Mouse (Mus musculus): Measurements from ENCODE around the gene Kcnk7. TPM values are rescaled to one million over a fixed set of nuclear protein-coding genes. Genes with fewer than 3 reads are reported as not detected.

Gene Kcnk7
- polyA plus RNA-seq, 1 experiment from 2014 or later, result 0.50 TPM

GRCm38 (mm10) chr19:5715793-5716688 lies 11.9 kb downstream of the Kcnk7 start:
- Histone ChIP-seq H3K27me3 (ENCODE audit: control insufficient read depth, insufficient read depth, low read depth, low read length) (no peaks in the 10 kb centered on the region), H3K4me3 (ENCODE audit: low read length) (no peak overlapping the region), H3K9ac (ENCODE audit: low read length) (0 out of 2 replicates have a peak overlapping the region, but pooled peaks have one; percentile 25), H3K4me1 (replicated peaks; ENCODE audit: control insufficient read depth, insufficient read depth, low read length) (peaks cover 24% of the 10 kb centered on the region), H3K4me2 (ENCODE audit: low read depth, low read length) (peak overlapping the region; percentile 33), H3K9me3 (ENCODE audit: control insufficient read depth, low read length) (no peaks in the 10 kb centered on the region), H3K27ac (ENCODE audit: low read length) (no peak overlapping the region), H3K36me3 (ENCODE audit: control insufficient read depth, insufficient read depth, low read length) (peaks cover 9% of the 10 kb centered on the region)
- peak; percentile 53 for ATAC-seq (ENCODE audit: low read depth)
- 33% methylated on average over 43 of the region's 43 CpGs for WGBS

- no peak for ATAC-seq (ENCODE audit: low read depth)
- WGBS, result 43% methylated on average over 10 of the region's 10 CpGs
- peaks cover 16% of the 10 kb centered on the region for H3K36me3 ChIP-seq (ENCODE audit: control insufficient read depth, insufficient read depth, low read length)
Measured at GRCm38 (mm10) chr19:5716955-5717354, 12.8 kb downstream of the Kcnk7 start.

GRCm38 (mm10) chr19:5721233-5721632 lies 17.1 kb downstream of the Kcnk7 start:
- no peak overlapping the region for H3K4me3 ChIP-seq (ENCODE audit: low read length)
- peaks cover 18% of the 10 kb centered on the region for H3K36me3 ChIP-seq (ENCODE audit: control insufficient read depth, insufficient read depth, low read length)
- no peak for ATAC-seq (ENCODE audit: low read depth)
- H3K4me2 ChIP-seq (ENCODE audit: low read depth, low read length), result no peak overlapping the region
- H3K4me1 ChIP-seq (replicated peaks; ENCODE audit: control insufficient read depth, insufficient read depth, low read length), result peaks cover 21% of the 10 kb centered on the region
- no peaks in the 10 kb centered on the region for H3K9me3 ChIP-seq (ENCODE audit: control insufficient read depth, low read length)
- 85% methylated on average over 6 of the region's 6 CpGs for WGBS
- H3K27me3 ChIP-seq (ENCODE audit: control insufficient read depth, insufficient read depth, low read depth, low read length), result no peaks in the 10 kb centered on the region
- no peak overlapping the region for H3K27ac ChIP-seq (ENCODE audit: low read length)
- no peak overlapping the region for H3K9ac ChIP-seq (ENCODE audit: low read length)

More at GRCm38 (mm10) chr19:5716955-5717354, 12.8 kb downstream of the Kcnk7 start:
- Histone ChIP-seq H3K9ac (ENCODE audit: low read length) (no peak overlapping the region), H3K27ac (ENCODE audit: low read length) (no peak overlapping the region), H3K27me3 (ENCODE audit: control insufficient read depth, insufficient read depth, low read depth, low read length) (no peaks in the 10 kb centered on the region), H3K4me3 (ENCODE audit: low read length) (no peak overlapping the region), H3K4me2 (ENCODE audit: low read depth, low read length) (no peak overlapping the region), H3K9me3 (ENCODE audit: control insufficient read depth, low read length) (no peaks in the 10 kb centered on the region), H3K4me1 (replicated peaks; ENCODE audit: control insufficient read depth, insufficient read depth, low read length) (peaks cover 24% of the 10 kb centered on the region)

GRCm38 (mm10) chr19:5722848-5723425 lies 18.8 kb downstream of the Kcnk7 start:
- no peak overlapping the region for H3K27ac ChIP-seq (ENCODE audit: low read length)
- H3K27me3 ChIP-seq (ENCODE audit: control insufficient read depth, insufficient read depth, low read depth, low read length), result no peaks in the 10 kb centered on the region
- peaks cover 18% of the 10 kb centered on the region for H3K36me3 ChIP-seq (ENCODE audit: control insufficient read depth, insufficient read depth, low read length)
- H3K4me2 ChIP-seq (ENCODE audit: low read depth, low read length), result no peak overlapping the region
- no peaks in the 10 kb centered on the region for H3K9me3 ChIP-seq (ENCODE audit: control insufficient read depth, low read length)
- H3K4me3 ChIP-seq (ENCODE audit: low read length), result no peak overlapping the region
- peaks cover 33% of the 10 kb centered on the region for H3K4me1 ChIP-seq (replicated peaks; ENCODE audit: control insufficient read depth, insufficient read depth, low read length)
- 85% methylated on average over 7 of the region's 7 CpGs for WGBS
- no peak overlapping the region for H3K9ac ChIP-seq (ENCODE audit: low read length)
- no peak for ATAC-seq (ENCODE audit: low read depth)

GRCm38 (mm10) chr19:5723934-5724548 lies 19.9 kb downstream of the Kcnk7 start:
- H3K9ac ChIP-seq (ENCODE audit: low read length), result peak overlapping the region; percentile 79

GRCm38 (mm10) chr19:5724549-5724941 lies 20.4 kb downstream of the Kcnk7 start:
- Histone ChIP-seq H3K27me3 (ENCODE audit: control insufficient read depth, insufficient read depth, low read depth, low read length) (no peaks in the 10 kb centered on the region), H3K36me3 (ENCODE audit: control insufficient read depth, insufficient read depth, low read length) (peaks cover 18% of the 10 kb centered on the region), H3K9ac (ENCODE audit: low read length) (peak overlapping the region; percentile 79), H3K27ac (ENCODE audit: low read length) (peak overlapping the region; percentile 81), H3K4me2 (ENCODE audit: low read depth, low read length) (peak overlapping the region; percentile 63), H3K4me1 (replicated peaks; ENCODE audit: control insufficient read depth, insufficient read depth, low read length) (peaks cover 42% of the 10 kb centered on the region), H3K4me3 (ENCODE audit: low read length) (peak overlapping the region; percentile 53), H3K9me3 (ENCODE audit: control insufficient read depth, low read length) (no peaks in the 10 kb centered on the region)
- peak; percentile 5; the same call in 1 of the 2 replicates for ATAC-seq (ENCODE audit: low read depth)
- 68% methylated on average over 7 of the region's 7 CpGs for WGBS

More at GRCm38 (mm10) chr19:5723934-5724548, 19.9 kb downstream of the Kcnk7 start:
- no peaks in the 10 kb centered on the region for H3K9me3 ChIP-seq (ENCODE audit: control insufficient read depth, low read length)
- peaks cover 41% of the 10 kb centered on the region for H3K4me1 ChIP-seq (replicated peaks; ENCODE audit: control insufficient read depth, insufficient read depth, low read length)
- no peak for ATAC-seq (ENCODE audit: low read depth)
- H3K4me2 ChIP-seq (ENCODE audit: low read depth, low read length), result peak overlapping the region; percentile 63
- no peaks in the 10 kb centered on the region for H3K27me3 ChIP-seq (ENCODE audit: control insufficient read depth, insufficient read depth, low read depth, low read length)
- peaks cover 18% of the 10 kb centered on the region for H3K36me3 ChIP-seq (ENCODE audit: control insufficient read depth, insufficient read depth, low read length)
- WGBS, result 62% methylated on average over 4 of the region's 4 CpGs
- H3K4me3 ChIP-seq (ENCODE audit: low read length), result peak overlapping the region; percentile 53
- H3K27ac ChIP-seq (ENCODE audit: low read length), result 0 out of 2 replicates have a peak overlapping the region, but pooled peaks have one; percentile 81

GRCm38 (mm10) chr19:5725029-5725707 lies 21.0 kb downstream of the Kcnk7 start:
- H3K4me1 ChIP-seq (replicated peaks; ENCODE audit: control insufficient read depth, insufficient read depth, low read length), result peaks cover 45% of the 10 kb centered on the region
- H3K27ac ChIP-seq (ENCODE audit: low read length), result peak overlapping the region; percentile 81
- no peaks in the 10 kb centered on the region for H3K27me3 ChIP-seq (ENCODE audit: control insufficient read depth, insufficient read depth, low read depth, low read length)
- H3K4me2 ChIP-seq (ENCODE audit: low read depth, low read length), result peak overlapping the region; percentile 63
- H3K9me3 ChIP-seq (ENCODE audit: control insufficient read depth, low read length), result no peaks in the 10 kb centered on the region
- H3K36me3 ChIP-seq (ENCODE audit: control insufficient read depth, insufficient read depth, low read length), result peaks cover 15% of the 10 kb centered on the region
- H3K4me3 ChIP-seq (ENCODE audit: low read length), result peak overlapping the region; percentile 53
- peak overlapping the region; percentile 79 for H3K9ac ChIP-seq (ENCODE audit: low read length)
- 61% methylated on average over 12 of the region's 12 CpGs for WGBS
- ATAC-seq (ENCODE audit: low read depth), result peak; percentile 10

GRCm38 (mm10) chr19:5725767-5726515 lies 21.8 kb downstream of the Kcnk7 start, which contains the start of gene Ehbp1l1:
Gene Ehbp1l1 (minus strand): TSS chr19:5726317.
- Histone ChIP-seq H3K27ac (ENCODE audit: low read length) (peak within 1 kb of the TSS; percentile 81), H3K9me3 (ENCODE audit: control insufficient read depth, low read length) (no peaks in the 10 kb centered on the region), H3K4me3 (ENCODE audit: low read length) (peak within 1 kb of the TSS; percentile 87), H3K9ac (ENCODE audit: low read length) (peak within 1 kb of the TSS; percentile 79), H3K36me3 (ENCODE audit: control insufficient read depth, insufficient read depth, low read length) (peaks cover 10% of the 10 kb centered on the region), H3K4me1 (replicated peaks; ENCODE audit: control insufficient read depth, insufficient read depth, low read length) (peaks cover 53% of the 10 kb centered on the region), H3K27me3 (ENCODE audit: control insufficient read depth, insufficient read depth, low read depth, low read length) (no peaks in the 10 kb centered on the region), H3K4me2 (ENCODE audit: low read depth, low read length) (peak within 1 kb of the TSS; percentile 94)
- 7% methylated on average over 48 of the region's 49 CpGs for WGBS
- ATAC-seq (ENCODE audit: low read depth), result peak; percentile 64; the same call in 1 of the 2 replicates

Data from lung, embryonic 16.5 days (tissue).